Mouse (Mus musculus): ENCODE data around the gene Zfp971. TPM values are rescaled to one million over a fixed set of nuclear protein-coding genes. Genes with fewer than 3 reads are reported as not detected.

Gene Zfp971
- 11.4 TPM for polyA plus RNA-seq (2017; shearing (Covaris generic))

GRCm38 (mm10) chr2:178023011-178023611, at the start of gene Zfp971:
Zfp971 (plus strand) TSS chr2:178023284.

GRCm38 (mm10) chr2:178078166-178078717, 55.2 kb downstream of the Zfp971 start, which contains the start of gene Zfp931:
Zfp931 (minus strand) TSS chr2:178078476.

Other genes starting within 250 kb of the Zfp971 start
- gene Gm14325, start 182.9 kb upstream of the Zfp971 start, polyA plus RNA-seq (2017; shearing (Covaris generic)): 13.1 TPM
- 0.57 TPM for gene Gm14327, start 126.2 kb upstream of the Zfp971 start, polyA plus RNA-seq (2017; shearing (Covaris generic))
- 1.9 TPM for gene Zfp972, start 97.7 kb upstream of the Zfp971 start, polyA plus RNA-seq (2017; shearing (Covaris generic))
- gene Gm14326, start 66.0 kb upstream of the Zfp971 start, polyA plus RNA-seq (2017; shearing (Covaris generic)): 8.1 TPM
- 11.2 TPM for gene Zfp931, start 55.2 kb downstream of the Zfp971 start, polyA plus RNA-seq (2017; shearing (Covaris generic))
- not detected for gene Phactr3, start 95.7 kb downstream of the Zfp971 start, polyA plus RNA-seq (2017; shearing (Covaris generic))